Comparison of ENCODE assay signal across 10 mouse cellular contexts in the genomic region with DNA sequence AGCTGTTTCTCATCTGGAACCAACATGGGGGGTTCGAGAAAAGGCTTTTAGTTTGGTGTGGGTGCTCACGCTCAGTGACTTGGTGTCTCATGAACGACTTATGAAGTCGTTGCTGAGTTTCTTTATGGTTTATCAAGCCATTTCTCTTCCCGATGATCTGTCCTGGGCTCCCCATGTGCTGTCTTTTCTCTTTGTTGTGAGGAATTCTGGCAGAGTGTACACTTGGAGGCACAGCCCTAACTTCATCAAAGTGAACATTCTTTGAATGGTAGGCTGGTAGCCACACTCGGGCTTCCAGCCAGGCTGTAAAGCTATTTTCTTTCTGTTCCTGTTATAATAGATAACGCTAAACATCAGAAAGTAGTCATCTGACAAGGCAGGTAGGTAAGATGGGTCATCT.
"Had no signal": no experiment of that assay in that cellular context is flagged by ENCODE, and none has a peak within 500 bp of the region (broad histone marks: within the 10 kb centered on the region; RNA-seq: fewer than 3 reads in every experiment).

No protein-coding gene starts in this region.

- ATAC-seq: intestine, embryonic 16.5 days had no signal

- H3K27ac ChIP-seq: left cerebral cortex, adult 2 months; liver, embryonic 14.5 days; neural tube, embryonic 12.5 days had no signal

- DNase-seq: lung, adult 18-20 months; lung, postnatal 36 days; right cerebral cortex, postnatal 4 days; spleen, adult 18-20 months; thymus, adult 2 months; thymus, postnatal 25 days had no signal

- H3K9ac ChIP-seq: liver, embryonic 14.5 days; neural tube, embryonic 12.5 days had no signal

- H3K4me3 ChIP-seq: left cerebral cortex, adult 2 months; neural tube, embryonic 12.5 days had no signal

- H3K27me3 ChIP-seq: neural tube, embryonic 12.5 days had no signal

- H3K9me3 ChIP-seq: neural tube, embryonic 12.5 days had no signal

- H3K36me3 ChIP-seq: neural tube, embryonic 12.5 days had no signal
